Mouse (Mus musculus): ENCODE data around the gene Hsd17b7. TPM values are rescaled to one million over a fixed set of nuclear protein-coding genes. Genes with fewer than 3 reads are reported as not detected.
A peak's percentile ranks its signal among the peaks of the same experiment; 100 is the strongest.
"Not testable (repeated sequence)": the region's sequence is repeated elsewhere in the genome, so short reads cannot be mapped to it uniquely, and the experiment has no call there.

The Hsd17b7 gene
- total and polyA plus RNA-seq, 2 experiments from 2014 or later = 23.8 to 29.4 TPM

DNA sequence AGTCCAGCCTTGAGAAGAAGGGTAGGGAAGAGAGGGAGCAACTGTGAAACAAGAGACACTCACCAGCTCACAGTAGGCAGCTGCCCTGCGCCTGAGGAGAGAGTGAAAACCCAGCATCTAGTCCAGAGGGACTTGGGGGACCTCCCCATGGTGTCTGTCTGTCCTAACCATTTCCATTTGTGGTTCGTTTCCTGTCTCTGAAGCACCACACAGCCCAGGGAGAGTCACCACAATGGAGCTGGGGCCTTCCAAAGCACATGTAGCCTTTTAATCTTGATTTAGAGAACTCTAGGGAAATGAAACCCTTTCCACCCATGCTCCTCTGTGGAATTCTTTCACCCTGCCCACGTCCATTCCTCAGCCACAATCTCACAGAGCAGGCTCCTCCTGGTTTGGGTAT lies 36.3 kb upstream of the Hsd17b7 start:
- H3K27ac ChIP-seq = no peak overlapping the region
- H3K9me3 ChIP-seq (ENCODE audit: low read length) = no peaks in the 10 kb centered on the region
- DNase-seq (ENCODE audit: low spot score) (no peak), ATAC-seq (no peak)
- H3K36me3 ChIP-seq (ENCODE audit: insufficient read depth, low read length) = no peaks in the 10 kb centered on the region
- 84% methylated on average over 3 of the region's 3 CpGs for WGBS
- no peaks in the 10 kb centered on the region for H3K27me3 ChIP-seq (ENCODE audit: insufficient read depth, low read length)
- no peak for TF ChIP-seq CTCF (IDR thresholded peaks at IDR 0.05; ENCODE audit: low read depth)
- H3K4me1 ChIP-seq (ENCODE audit: insufficient read depth, low read length) = no peaks in the 10 kb centered on the region
- no peak overlapping the region for H3K4me3 ChIP-seq (ENCODE audit: low read length)
- H3K9ac ChIP-seq (replicated peaks; ENCODE audit: low read length) = no peak overlapping the region
- no peak overlapping the region for H3K4me2 ChIP-seq (ENCODE audit: low read depth, low read length)

DNA sequence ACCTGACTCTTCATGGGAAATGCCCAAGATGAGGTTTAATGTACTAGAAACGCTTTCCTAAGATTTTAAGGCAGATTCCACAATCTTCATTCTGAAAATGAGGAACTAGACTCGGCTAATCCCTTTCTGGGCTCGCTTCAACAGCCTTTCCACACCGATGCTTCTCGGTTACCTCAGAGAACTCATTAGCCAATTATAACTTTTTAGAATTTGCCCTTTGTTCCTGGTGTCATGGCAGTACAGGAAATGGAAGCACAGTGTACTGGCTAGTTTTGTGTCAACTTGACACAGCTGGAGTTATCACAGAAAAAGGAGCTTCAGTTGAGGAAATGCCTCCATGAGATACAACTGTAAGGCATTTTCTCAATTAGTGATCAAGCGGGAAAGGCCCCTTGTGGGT lies 24.9 kb upstream of the Hsd17b7 start:
- not testable (repeated sequence) for H3K4me1 ChIP-seq (ENCODE audit: insufficient read depth, low read length); H3K4me3 ChIP-seq (ENCODE audit: low read length); H3K4me2 ChIP-seq (ENCODE audit: low read depth, low read length); H3K9me3 ChIP-seq (ENCODE audit: low read length); H3K27me3 ChIP-seq (ENCODE audit: insufficient read depth, low read length); H3K27ac ChIP-seq; H3K36me3 ChIP-seq (ENCODE audit: insufficient read depth, low read length); ATAC-seq; H3K9ac ChIP-seq (replicated peaks; ENCODE audit: low read length); DNase-seq (ENCODE audit: low spot score)
- WGBS = 88% methylated on average over 6 of the region's 6 CpGs

DNA sequence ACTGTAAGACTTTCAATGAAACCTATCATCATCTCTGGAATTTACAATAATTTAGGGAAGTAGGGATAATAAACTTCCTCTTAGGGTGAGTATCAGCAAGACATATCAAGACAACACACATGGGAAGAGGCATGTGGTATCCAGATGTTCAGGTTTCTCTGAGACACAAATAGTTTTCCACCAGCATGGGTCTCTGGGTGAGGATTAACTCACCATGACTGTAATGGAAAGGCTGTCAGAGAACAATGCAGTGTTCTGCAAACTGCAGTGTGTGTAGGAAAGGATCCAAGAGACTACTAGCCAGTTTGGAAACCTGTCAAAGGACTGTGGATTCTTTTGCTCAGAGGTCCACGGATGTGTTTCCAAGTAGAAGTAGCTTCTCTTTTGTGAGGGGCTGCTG lies 17.1 kb upstream of the Hsd17b7 start:
- WGBS = 26% methylated on average over 1 of the region's 1 CpGs
- no peak overlapping the region for H3K4me2 ChIP-seq (ENCODE audit: low read depth, low read length)
- H3K4me3 ChIP-seq (ENCODE audit: low read length) = no peak overlapping the region
- no peaks in the 10 kb centered on the region for H3K36me3 ChIP-seq (ENCODE audit: insufficient read depth, low read length)
- ATAC-seq = no peak
- no peak overlapping the region for H3K27ac ChIP-seq
- DNase-seq (ENCODE audit: low spot score) = no peak
- no peak for TF ChIP-seq CTCF (IDR thresholded peaks at IDR 0.05; ENCODE audit: low read depth)
- H3K4me1 ChIP-seq (ENCODE audit: insufficient read depth, low read length) = no peaks in the 10 kb centered on the region
- no peaks in the 10 kb centered on the region for H3K27me3 ChIP-seq (ENCODE audit: insufficient read depth, low read length)
- H3K9ac ChIP-seq (replicated peaks; ENCODE audit: low read length) = no peak overlapping the region
- H3K9me3 ChIP-seq (ENCODE audit: low read length) = no peaks in the 10 kb centered on the region

GRCm38 (mm10) chr1:169977621-169978020 lies 8.6 kb upstream of the Hsd17b7 start:
- no peak for DNase-seq (ENCODE audit: low spot score)
- Histone ChIP-seq H3K9me3 (ENCODE audit: low read length) (no peaks in the 10 kb centered on the region), H3K4me2 (ENCODE audit: low read depth, low read length) (no peak overlapping the region), H3K4me3 (ENCODE audit: low read length) (no peak overlapping the region), H3K27me3 (ENCODE audit: insufficient read depth, low read length) (no peaks in the 10 kb centered on the region), H3K4me1 (ENCODE audit: insufficient read depth, low read length) (no peaks in the 10 kb centered on the region), H3K36me3 (ENCODE audit: insufficient read depth, low read length) (no peaks in the 10 kb centered on the region), H3K27ac (no peak overlapping the region), H3K9ac (replicated peaks; ENCODE audit: low read length) (no peak overlapping the region)
- no peak for TF ChIP-seq CTCF (IDR thresholded peaks at IDR 0.05; ENCODE audit: low read depth)
- ATAC-seq = no peak
- WGBS = 89% methylated on average over 4 of the region's 4 CpGs

DNA sequence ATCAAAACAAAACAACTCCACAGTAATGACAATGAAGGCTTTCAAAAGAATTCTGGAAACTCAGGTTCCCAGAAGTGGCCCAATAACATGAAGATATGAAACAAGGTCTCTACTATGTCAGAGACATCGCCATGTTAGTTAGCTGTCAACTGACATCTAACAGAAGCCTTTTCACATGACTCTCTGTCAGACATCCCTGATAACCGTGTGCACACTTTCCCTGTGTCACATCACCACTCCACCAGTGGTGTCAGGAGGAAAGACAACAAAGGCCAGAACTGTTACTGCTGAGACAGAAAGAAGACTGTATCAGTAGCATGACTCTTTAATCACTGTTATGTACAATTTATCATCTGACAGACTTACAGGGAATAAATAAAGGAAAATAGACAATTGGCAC lies 3.0 kb upstream of the Hsd17b7 start:
- no peak for ATAC-seq
- Histone ChIP-seq H3K27ac (no peak overlapping the region), H3K9me3 (ENCODE audit: low read length) (no peaks in the 10 kb centered on the region), H3K4me3 (ENCODE audit: low read length) (no peak overlapping the region), H3K4me2 (ENCODE audit: low read depth, low read length) (no peak overlapping the region), H3K4me1 (ENCODE audit: insufficient read depth, low read length) (0 out of 2 replicates have a peak, but pooled peaks cover 6% of the 10 kb centered on the region), H3K27me3 (ENCODE audit: insufficient read depth, low read length) (no peaks in the 10 kb centered on the region), H3K9ac (replicated peaks; ENCODE audit: low read length) (no peak overlapping the region), H3K36me3 (ENCODE audit: insufficient read depth, low read length) (no peaks in the 10 kb centered on the region)
- 74% methylated on average over 2 of the region's 2 CpGs for WGBS
- DNase-seq (ENCODE audit: low spot score) = no peak
- no peak for TF ChIP-seq CTCF (IDR thresholded peaks at IDR 0.05; ENCODE audit: low read depth)

- ATAC-seq = no peak
- 96% methylated on average over 4 of the region's 4 CpGs for WGBS
Observed at GRCm38 (mm10) chr1:169970936-169971335, 1.9 kb upstream of the Hsd17b7 start.

GRCm38 (mm10) chr1:169969516-169969886 lies 460 bp upstream of the Hsd17b7 start:
- peaks cover 17% of the 10 kb centered on the region; the same call in 1 of the 2 replicates for H3K36me3 ChIP-seq (ENCODE audit: insufficient read depth, low read length)
- WGBS = 3% methylated on average over 6 of the region's 9 CpGs
- H3K4me2 ChIP-seq (ENCODE audit: low read depth, low read length) = peak overlapping the region; percentile 88
- H3K9me3 ChIP-seq (ENCODE audit: low read length) = no peaks in the 10 kb centered on the region
- H3K27me3 ChIP-seq (ENCODE audit: insufficient read depth, low read length) = no peaks in the 10 kb centered on the region
- peak overlapping the region; percentile 45; the same call in 1 of the 2 replicates for H3K27ac ChIP-seq
- TF ChIP-seq CTCF (IDR thresholded peaks at IDR 0.05; ENCODE audit: low read depth) = no peak
- H3K4me3 ChIP-seq (ENCODE audit: low read length) = peak overlapping the region; percentile 71
- no peak for DNase-seq (ENCODE audit: low spot score)
- peak; percentile 55 for ATAC-seq
- H3K4me1 ChIP-seq (ENCODE audit: insufficient read depth, low read length) = 0 out of 2 replicates have a peak, but pooled peaks cover 6% of the 10 kb centered on the region
- H3K9ac ChIP-seq (replicated peaks; ENCODE audit: low read length) = peak overlapping the region; percentile 51

More at GRCm38 (mm10) chr1:169970936-169971335, 1.9 kb upstream of the Hsd17b7 start:
- peaks cover 3% of the 10 kb centered on the region; the same call in 1 of the 2 replicates for H3K36me3 ChIP-seq (ENCODE audit: insufficient read depth, low read length)
- DNase-seq (ENCODE audit: low spot score) = no peak
- H3K27me3 ChIP-seq (ENCODE audit: insufficient read depth, low read length) = no peaks in the 10 kb centered on the region
- no peaks in the 10 kb centered on the region for H3K9me3 ChIP-seq (ENCODE audit: low read length)
- H3K27ac ChIP-seq = no peak overlapping the region
- H3K9ac ChIP-seq (replicated peaks; ENCODE audit: low read length) = no peak overlapping the region
- no peak overlapping the region for H3K4me2 ChIP-seq (ENCODE audit: low read depth, low read length)
- no peak overlapping the region for H3K4me3 ChIP-seq (ENCODE audit: low read length)
- no peak for TF ChIP-seq CTCF (IDR thresholded peaks at IDR 0.05; ENCODE audit: low read depth)
- H3K4me1 ChIP-seq (ENCODE audit: insufficient read depth, low read length) = 0 out of 2 replicates have a peak, but pooled peaks cover 6% of the 10 kb centered on the region

Measured in hindbrain, postnatal 0 days (tissue).